Mouse (Mus musculus): Measurements from ENCODE around the gene Folr1.

Gene Folr1

DNA sequence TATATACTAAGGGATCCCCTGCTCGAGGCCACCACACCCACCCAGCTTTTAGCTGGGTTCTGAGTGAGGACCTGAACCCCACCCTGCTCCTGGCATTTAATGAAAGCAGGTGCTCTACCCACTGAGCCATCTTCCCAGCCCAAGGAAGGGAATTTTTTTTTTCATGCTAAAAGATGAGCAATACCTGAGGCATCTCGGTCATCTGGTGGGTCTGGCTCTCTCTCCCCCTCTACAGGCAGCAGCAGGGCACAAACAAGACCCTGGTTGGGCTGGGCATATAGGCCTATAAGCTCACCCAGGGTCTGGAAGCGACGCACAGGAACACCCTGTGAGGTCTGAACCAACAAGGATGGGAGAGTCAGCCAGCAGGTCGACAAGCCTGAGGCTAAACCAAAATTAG is 37.2 kb downstream of the Folr1 start:
- no peak for DNase-seq (ENCODE audit: low read depth, low spot score)

- DNase-seq (ENCODE audit: low read depth, low spot score): no peak
These were observed 38.2 kb downstream of the Folr1 start for GRCm38 (mm10) chr7:101832372-101832771.

DNA sequence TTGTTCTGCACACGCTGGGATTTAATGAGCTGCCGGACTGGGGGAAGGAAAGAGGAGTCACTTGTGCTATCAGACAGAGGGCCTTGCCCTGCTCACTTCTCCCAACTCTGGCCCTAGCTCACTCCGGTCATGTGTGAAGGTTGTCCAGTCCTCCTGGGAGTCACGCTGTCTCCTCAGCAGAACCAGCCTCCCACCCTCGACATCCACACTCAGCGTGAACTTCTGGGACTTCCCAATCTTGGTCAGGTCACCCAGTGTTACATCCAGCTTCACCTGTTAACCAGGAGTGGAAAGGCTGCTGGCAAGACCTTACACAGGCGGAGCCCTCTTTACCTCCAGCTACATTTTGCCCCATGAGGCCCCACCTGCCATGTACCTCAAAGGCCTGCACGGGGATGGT is 39.2 kb downstream of the Folr1 start:
- DNase-seq (ENCODE audit: low read depth, low spot score): no peak

DNA sequence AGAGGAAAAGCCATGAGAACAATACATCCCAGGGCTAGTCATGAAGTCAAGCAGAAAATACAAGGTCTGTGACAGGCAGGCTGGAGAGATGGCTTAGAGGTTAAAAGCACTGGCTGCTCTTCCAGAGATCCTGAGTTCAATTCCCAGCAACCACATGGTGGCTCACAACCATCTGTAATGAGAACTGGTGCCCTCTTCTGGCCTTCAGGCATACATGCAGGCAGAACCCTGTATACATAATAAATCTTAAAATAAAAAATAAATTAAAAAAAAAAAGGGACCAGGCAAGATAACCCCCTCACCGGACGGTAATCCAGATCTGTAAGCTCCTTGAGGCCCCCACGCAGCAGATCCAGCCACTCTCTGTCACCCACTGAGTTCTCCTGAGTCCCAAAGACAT is 40.2 kb downstream of the Folr1 start:
- DNase-seq (ENCODE audit: low read depth, low spot score): no peak

GRCm38 (mm10) chr7:101823758-101824630 is 46.6 kb downstream of the Folr1 start:
- DNase-seq (ENCODE audit: low read depth, low spot score): no peak

DNA sequence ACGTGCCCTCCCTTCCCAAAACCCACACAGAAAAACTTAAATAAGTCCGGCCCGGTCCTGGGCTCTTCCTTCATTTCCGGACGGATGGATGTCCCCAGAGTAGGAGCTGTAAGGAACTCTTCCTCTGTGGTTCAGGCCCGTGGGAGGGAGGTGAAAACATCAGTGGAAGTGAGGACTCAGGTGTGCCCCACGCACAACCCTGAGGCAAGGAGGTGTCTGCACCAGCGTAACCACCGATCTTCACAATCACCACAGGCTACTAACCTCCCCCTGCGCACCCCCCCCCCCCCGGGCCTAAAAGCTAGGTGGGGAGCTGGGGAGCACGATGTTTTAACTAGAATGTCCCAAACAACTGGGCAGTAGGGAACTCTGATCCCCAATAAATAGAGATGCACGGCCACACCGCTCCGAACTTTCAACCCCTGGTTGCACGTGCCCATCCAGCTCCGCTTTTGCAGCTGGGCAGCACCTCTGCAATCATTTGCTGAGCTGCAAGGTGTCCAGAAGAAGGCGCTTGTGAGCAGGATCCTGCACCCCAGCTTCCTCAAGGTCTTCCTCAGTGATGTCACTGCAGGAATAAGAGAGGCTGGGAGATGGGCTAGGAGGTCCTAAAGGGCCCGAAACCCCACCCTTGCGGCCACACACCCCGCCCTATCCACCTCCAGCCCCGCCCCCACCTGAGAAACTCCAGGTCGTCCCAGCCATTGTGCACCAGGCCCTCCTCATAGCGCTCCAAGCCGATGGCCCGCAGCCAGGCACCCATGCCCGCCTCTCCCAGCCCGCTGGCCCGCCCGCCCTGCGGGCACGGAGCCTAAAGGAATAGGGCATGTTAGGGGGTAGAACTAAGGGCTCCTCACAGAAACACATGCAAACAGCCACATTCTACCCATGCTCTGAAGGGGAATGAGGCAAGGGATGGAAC is 47.5 kb downstream of the Folr1 start:
- DNase-seq (ENCODE audit: low read depth, low spot score): peak; percentile 37

- DNase-seq (ENCODE audit: low read depth, low spot score): peak; percentile 87
These were observed 48.8 kb downstream of the Folr1 start for GRCm38 (mm10) chr7:101821571-101822501.

DNA sequence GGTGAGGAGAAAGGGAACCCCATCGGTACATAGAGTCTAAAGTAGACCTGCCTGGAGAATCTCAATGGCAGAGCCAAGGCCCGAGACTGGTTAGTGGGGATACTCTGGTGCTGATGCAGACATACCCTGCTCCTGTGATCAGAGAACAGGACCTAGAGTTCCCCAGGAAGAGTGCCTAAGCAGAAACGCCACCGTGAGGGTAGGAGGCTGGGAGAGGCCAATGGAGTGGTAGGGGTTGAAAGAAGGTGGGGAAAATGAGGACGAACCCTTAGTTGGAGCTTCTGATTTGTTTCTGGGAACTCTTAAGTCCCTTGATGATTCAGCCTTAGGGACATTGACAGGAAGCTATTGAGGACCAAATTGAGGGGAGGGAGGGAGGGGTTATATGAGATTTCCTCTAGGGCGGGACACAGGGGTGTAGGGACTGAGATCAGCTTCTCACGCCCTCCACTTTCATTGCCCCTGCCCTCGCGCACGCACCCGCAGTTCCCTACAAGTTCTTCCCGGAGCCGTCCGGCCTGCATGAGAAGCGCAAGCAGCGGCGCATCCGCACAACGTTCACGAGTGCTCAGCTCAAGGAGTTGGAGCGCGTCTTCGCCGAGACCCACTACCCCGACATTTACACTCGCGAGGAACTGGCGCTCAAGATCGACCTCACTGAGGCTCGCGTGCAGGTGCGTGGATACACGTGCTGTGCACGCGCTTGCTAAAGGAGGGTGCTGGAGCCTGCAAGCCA is 50.1 kb downstream of the Folr1 start:
- DNase-seq (ENCODE audit: low read depth, low spot score): no peak

GRCm38 (mm10) chr7:101817861-101818401 is 52.7 kb downstream of the Folr1 start, which contains the start of gene Phox2a:
Gene Phox2a, plus strand, starts transcription at chr7:101818313.
- DNase-seq (ENCODE audit: low read depth, low spot score): no peak
